Mouse (Mus musculus): ENCODE results near the gene Zfp213. TPM values are rescaled to one million over a fixed set of nuclear protein-coding genes. Genes with fewer than 3 reads are reported as not detected.

Gene Zfp213
- polyA plus RNA-seq, 1 experiment: 13.0 TPM

GRCm38 (mm10) chr17:23551416-23551815 is 12.6 kb downstream of the Zfp213 start:
- H3K79me3 ChIP-seq (ENCODE audit: low read depth): no peaks in the 10 kb centered on the region
- H3K79me2 ChIP-seq (ENCODE audit: control insufficient read depth, insufficient read depth): no peaks in the 10 kb centered on the region
- no peaks in the 10 kb centered on the region for H3K36me3 ChIP-seq (ENCODE audit: control insufficient read depth, insufficient read depth)
- no peaks in the 10 kb centered on the region for H3K27me3 ChIP-seq (ENCODE audit: control insufficient read depth, insufficient read depth, insufficient read length)
- peak overlapping the region; percentile 59 for H3ac ChIP-seq (ENCODE audit: control insufficient read depth, insufficient read length, low read depth)
- H3K4me3 ChIP-seq (ENCODE audit: insufficient read depth, poor library complexity, severe bottlenecking): peak overlapping the region; percentile 39
- TF ChIP-seq MAX (IDR thresholded peaks at IDR 0.05): no peak
- TF ChIP-seq USF1 (IDR thresholded peaks at IDR 0.05; ENCODE audit: low read depth): no peak
- TF ChIP-seq CTCF (IDR thresholded peaks at IDR 0.05; ENCODE audit: control insufficient read depth, insufficient read depth, insufficient read length): no peak
- TF ChIP-seq CEBPB (IDR thresholded peaks at IDR 0.05; ENCODE audit: low read depth): no peak
- TF ChIP-seq MYOD1 (IDR thresholded peaks at IDR 0.05; ENCODE audit: control insufficient read depth, insufficient read length, low read depth): no peak
- no peak for TF ChIP-seq FOSL1 (IDR thresholded peaks at IDR 0.05; ENCODE audit: insufficient read depth, low read length, poor library complexity, severe bottlenecking)
- TF ChIP-seq MYOG (IDR thresholded peaks at IDR 0.05; ENCODE audit: control insufficient read depth, extremely low read depth, insufficient read length): no peak

GRCm38 (mm10) chr17:23550856-23551255 is 13.2 kb downstream of the Zfp213 start:
- no peaks in the 10 kb centered on the region for H3K36me3 ChIP-seq (ENCODE audit: control insufficient read depth, insufficient read depth)
- TF ChIP-seq MAX (IDR thresholded peaks at IDR 0.05): peak; percentile 36
- TF ChIP-seq FOSL1 (IDR thresholded peaks at IDR 0.05; ENCODE audit: insufficient read depth, low read length, poor library complexity, severe bottlenecking): no peak
- no peaks in the 10 kb centered on the region for H3K79me3 ChIP-seq (ENCODE audit: low read depth)
- peak overlapping the region; percentile 59 for H3ac ChIP-seq (ENCODE audit: control insufficient read depth, insufficient read length, low read depth)
- peak overlapping the region; percentile 39 for H3K4me3 ChIP-seq (ENCODE audit: insufficient read depth, poor library complexity, severe bottlenecking)
- H3K79me2 ChIP-seq (ENCODE audit: control insufficient read depth, insufficient read depth): no peaks in the 10 kb centered on the region
- H3K27me3 ChIP-seq (ENCODE audit: control insufficient read depth, insufficient read depth, insufficient read length): no peaks in the 10 kb centered on the region

DNA sequence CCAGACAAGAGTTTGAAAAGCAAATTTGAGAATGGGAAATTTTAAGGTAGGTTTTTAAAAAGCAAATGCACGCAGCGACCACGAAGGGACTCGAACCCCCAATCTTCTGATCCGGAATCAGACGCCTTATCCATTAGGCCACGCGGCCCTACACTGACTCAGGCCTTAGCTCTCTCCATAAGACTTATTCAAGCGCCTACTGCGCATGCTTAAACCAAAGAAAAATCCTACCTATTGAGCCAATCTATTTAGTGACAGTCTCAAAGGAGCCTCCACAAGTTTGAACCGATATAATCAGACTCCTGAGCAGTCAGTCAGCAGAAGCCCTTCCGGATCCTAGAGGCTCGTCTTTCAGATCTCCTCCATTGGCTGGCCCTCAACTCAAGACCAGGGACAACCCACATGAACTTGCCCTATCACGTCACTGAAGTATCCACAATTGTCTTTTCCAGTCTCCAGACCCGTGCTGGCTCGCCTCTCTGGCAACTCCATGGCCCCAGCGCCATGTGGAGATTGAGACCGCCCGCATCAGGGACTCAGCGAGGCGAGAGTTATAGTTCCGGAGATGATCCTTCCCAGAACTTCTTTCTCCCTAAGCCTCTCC is 13.7 kb downstream of the Zfp213 start:
- Histone ChIP-seq H3K27me3 (ENCODE audit: control insufficient read depth, insufficient read depth, insufficient read length) (no peaks in the 10 kb centered on the region), H3K36me3 (ENCODE audit: control insufficient read depth, insufficient read depth) (no peaks in the 10 kb centered on the region), H3K4me3 (ENCODE audit: insufficient read depth, poor library complexity, severe bottlenecking) (peak overlapping the region; percentile 39), H3K79me3 (ENCODE audit: low read depth) (no peaks in the 10 kb centered on the region), H3ac (ENCODE audit: control insufficient read depth, insufficient read length, low read depth) (peak overlapping the region; percentile 59), H3K79me2 (ENCODE audit: control insufficient read depth, insufficient read depth) (no peaks in the 10 kb centered on the region)
- no peak for TF ChIP-seq MYOD1 (IDR thresholded peaks at IDR 0.05; ENCODE audit: control insufficient read depth, insufficient read length, low read depth)
- no peak for TF ChIP-seq CTCF (IDR thresholded peaks at IDR 0.05; ENCODE audit: control insufficient read depth, insufficient read depth, insufficient read length)
- peak; percentile 22 for TF ChIP-seq CEBPB (IDR thresholded peaks at IDR 0.05; ENCODE audit: low read depth)
- no peak for TF ChIP-seq FOSL1 (IDR thresholded peaks at IDR 0.05; ENCODE audit: insufficient read depth, low read length, poor library complexity, severe bottlenecking)
- no peak for TF ChIP-seq MAX (IDR thresholded peaks at IDR 0.05)
- no peak for TF ChIP-seq MYOG (IDR thresholded peaks at IDR 0.05; ENCODE audit: control insufficient read depth, extremely low read depth, insufficient read length)
- TF ChIP-seq USF1 (IDR thresholded peaks at IDR 0.05; ENCODE audit: low read depth): no peak

GRCm38 (mm10) chr17:23549441-23549840 is 14.6 kb downstream of the Zfp213 start:
- H3K27me3 ChIP-seq (ENCODE audit: control insufficient read depth, insufficient read depth, insufficient read length): no peaks in the 10 kb centered on the region
- peak overlapping the region; percentile 21 for H3K4me3 ChIP-seq (ENCODE audit: insufficient read depth, poor library complexity, severe bottlenecking)
- TF ChIP-seq FOSL1 (IDR thresholded peaks at IDR 0.05; ENCODE audit: insufficient read depth, low read length, poor library complexity, severe bottlenecking): no peak
- TF ChIP-seq USF1 (IDR thresholded peaks at IDR 0.05; ENCODE audit: low read depth): peak; percentile 89
- H3K79me3 ChIP-seq (ENCODE audit: low read depth): no peaks in the 10 kb centered on the region
- H3K36me3 ChIP-seq (ENCODE audit: control insufficient read depth, insufficient read depth): no peaks in the 10 kb centered on the region
- H3ac ChIP-seq (ENCODE audit: control insufficient read depth, insufficient read length, low read depth): no peak overlapping the region
- no peaks in the 10 kb centered on the region for H3K79me2 ChIP-seq (ENCODE audit: control insufficient read depth, insufficient read depth)

DNA sequence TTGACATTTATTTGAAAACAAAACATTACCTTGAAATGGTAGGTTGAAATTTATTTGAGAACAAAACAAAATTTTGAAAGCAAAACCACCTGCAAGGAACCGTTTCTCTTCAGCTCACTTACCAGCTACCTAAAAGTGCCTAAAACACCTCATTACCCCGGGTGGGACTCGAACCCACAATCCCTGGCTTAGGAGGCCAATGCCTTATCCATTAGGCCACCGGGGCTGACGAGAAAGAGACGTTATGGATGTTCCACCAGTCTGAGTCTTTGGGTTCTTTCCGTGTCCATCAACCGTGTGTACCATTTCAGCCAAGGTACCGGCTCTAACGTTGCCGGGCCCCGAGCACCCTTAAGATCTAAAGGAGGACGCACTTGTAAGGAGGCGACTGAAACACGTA is 15.4 kb downstream of the Zfp213 start:
- H3K79me3 ChIP-seq (ENCODE audit: low read depth): no peaks in the 10 kb centered on the region
- TF ChIP-seq CEBPB (IDR thresholded peaks at IDR 0.05; ENCODE audit: low read depth) (peak; percentile 18), MYOG (IDR thresholded peaks at IDR 0.05; ENCODE audit: control insufficient read depth, extremely low read depth, insufficient read length) (no peak)
- no peaks in the 10 kb centered on the region for H3K27me3 ChIP-seq (ENCODE audit: control insufficient read depth, insufficient read depth, insufficient read length)
- peak overlapping the region; percentile 28 for H3ac ChIP-seq (ENCODE audit: control insufficient read depth, insufficient read length, low read depth)
- no peaks in the 10 kb centered on the region for H3K79me2 ChIP-seq (ENCODE audit: control insufficient read depth, insufficient read depth)
- H3K36me3 ChIP-seq (ENCODE audit: control insufficient read depth, insufficient read depth): no peaks in the 10 kb centered on the region
- peak overlapping the region; percentile 21 for H3K4me3 ChIP-seq (ENCODE audit: insufficient read depth, poor library complexity, severe bottlenecking)

GRCm38 (mm10) chr17:23547681-23548443 is 16.2 kb downstream of the Zfp213 start:
- no peaks in the 10 kb centered on the region for H3K79me3 ChIP-seq (ENCODE audit: low read depth)
- TF ChIP-seq CTCF (IDR thresholded peaks at IDR 0.05; ENCODE audit: control insufficient read depth, insufficient read depth, insufficient read length): no peak
- TF ChIP-seq MYOD1 (IDR thresholded peaks at IDR 0.05; ENCODE audit: control insufficient read depth, insufficient read length, low read depth): no peak
- no peak for TF ChIP-seq FOSL1 (IDR thresholded peaks at IDR 0.05; ENCODE audit: insufficient read depth, low read length, poor library complexity, severe bottlenecking)
- TF ChIP-seq USF1 (IDR thresholded peaks at IDR 0.05; ENCODE audit: low read depth): no peak
- H3K4me3 ChIP-seq (ENCODE audit: insufficient read depth, poor library complexity, severe bottlenecking): no peak overlapping the region
- no peaks in the 10 kb centered on the region for H3K36me3 ChIP-seq (ENCODE audit: control insufficient read depth, insufficient read depth)
- H3ac ChIP-seq (ENCODE audit: control insufficient read depth, insufficient read length, low read depth): no peak overlapping the region
- H3K27me3 ChIP-seq (ENCODE audit: control insufficient read depth, insufficient read depth, insufficient read length): no peaks in the 10 kb centered on the region
- H3K79me2 ChIP-seq (ENCODE audit: control insufficient read depth, insufficient read depth): no peaks in the 10 kb centered on the region
